9 mouse cellular contexts compared by ENCODE assay signal in the genomic region with DNA sequence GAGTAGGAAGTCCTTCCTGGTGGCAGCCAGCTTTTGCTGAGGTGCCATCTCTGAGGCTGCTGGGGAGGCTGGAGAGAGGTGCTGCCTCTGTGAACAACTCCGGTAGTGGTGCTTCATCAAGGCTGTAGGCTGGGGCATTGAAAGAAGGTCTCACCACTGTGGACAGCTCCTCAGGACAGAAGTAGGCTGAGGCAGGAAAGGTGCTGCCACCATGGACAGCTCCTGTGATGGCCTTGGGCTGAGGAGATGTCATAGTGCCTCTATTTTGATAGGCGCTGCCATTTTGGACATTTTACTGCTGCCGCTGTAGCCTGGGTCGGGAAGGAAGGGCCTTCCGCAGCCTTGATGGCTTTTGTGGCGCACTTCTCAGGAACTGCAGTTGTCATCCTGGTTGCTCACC. TPM values are rescaled to one million over a fixed set of nuclear protein-coding genes. Genes with fewer than 3 reads are reported as not detected.
A peak's percentile ranks its signal among the peaks of the same experiment; 100 is the strongest.
DNase-seq lines count a peak whose midpoint lies in the region; ATAC-seq lines count a peak whose summit lies in the region.
"Had no signal": no experiment of that assay in that cellular context is flagged by ENCODE, and none has a peak within 500 bp of the region (broad histone marks: within the 10 kb centered on the region; RNA-seq: fewer than 3 reads in every experiment).

No protein-coding gene starts in this region.

- no peak overlapping the region for H3K9ac ChIP-seq in lung, embryonic 15.5 days
- H3K9ac ChIP-seq in forebrain, embryonic 11.5 days (ENCODE audit: low read length), result peak overlapping the region; percentile 92
- H3K9ac ChIP-seq in liver, embryonic 13.5 days, result 0 out of 2 replicates have a peak overlapping the region, but pooled peaks have one; percentile 6

- H3K9me3 ChIP-seq in lung, embryonic 15.5 days, result no peaks in the 10 kb centered on the region
- no peaks in the 10 kb centered on the region for H3K9me3 ChIP-seq in forebrain, embryonic 11.5 days (ENCODE audit: control insufficient read depth, low read length)
- no peaks in the 10 kb centered on the region for H3K9me3 ChIP-seq in liver, embryonic 13.5 days (replicated peaks)

- H3K27me3 ChIP-seq in lung, embryonic 15.5 days, result no peaks in the 10 kb centered on the region
- H3K27me3 ChIP-seq in forebrain, embryonic 11.5 days (ENCODE audit: control insufficient read depth, insufficient read depth, low read length), result no peaks in the 10 kb centered on the region
- no peaks in the 10 kb centered on the region for H3K27me3 ChIP-seq in liver, embryonic 13.5 days

- H3K4me2 ChIP-seq in lung, embryonic 15.5 days, result peak overlapping the region; percentile 95
- peak overlapping the region; percentile 91; the same call in 1 of the 2 replicates for H3K4me2 ChIP-seq in forebrain, embryonic 11.5 days (ENCODE audit: low read depth, low read length, severe bottlenecking)
- H3K4me2 ChIP-seq in liver, embryonic 13.5 days, result peak overlapping the region; percentile 92

- 98% methylated on average over 6 of the region's 6 CpGs for WGBS in lung, embryonic 15.5 days
- 93% methylated on average over 6 of the region's 6 CpGs for WGBS in forebrain, embryonic 11.5 days
- WGBS in liver, embryonic 13.5 days (ENCODE audit: insufficient replicate concordance), result 87% methylated on average over 6 of the region's 6 CpGs

- DNase-seq in lung, postnatal 25 days (ENCODE audit: low spot score), result no peak
- DNase-seq in forebrain, embryonic 11.5 days (ENCODE audit: low spot score), result no peak
- DNase-seq in liver, embryonic 13.5 days, result peak; percentile 19
- peak; percentile 42 for DNase-seq in yolk sac, embryonic 10.5 days (ENCODE audit: low spot score)
- no peak for DNase-seq in ovary, postnatal 36 days (ENCODE audit: low spot score)
- no peak for DNase-seq in right cerebral cortex, postnatal 4 days
- no peak for DNase-seq in adrenal gland, adult 18-20 months (ENCODE audit: low spot score in 2 of 2)
- DNase-seq: lung, postnatal 10 days had no signal

- H3K4me3 ChIP-seq in lung, embryonic 15.5 days, result peak overlapping the region; percentile 80; the same call in 1 of the 2 replicates
- H3K4me3 ChIP-seq in forebrain, embryonic 11.5 days (ENCODE audit: low read depth, low read length), result peak overlapping the region; percentile 84; the same call in 1 of the 2 replicates
- H3K4me3 ChIP-seq in liver, embryonic 13.5 days (replicated peaks), result peak overlapping the region; percentile 79; the same call in 1 of the 2 replicates

- H3K27ac ChIP-seq in lung, embryonic 15.5 days, result no peak overlapping the region
- no peak overlapping the region for H3K27ac ChIP-seq in forebrain, embryonic 11.5 days (ENCODE audit: low read depth, low read length)
- H3K27ac ChIP-seq in liver, embryonic 13.5 days, result no peak overlapping the region

- peaks cover 24% of the 10 kb centered on the region for H3K4me1 ChIP-seq in lung, embryonic 15.5 days
- peaks cover 8% of the 10 kb centered on the region for H3K4me1 ChIP-seq in forebrain, embryonic 11.5 days (replicated peaks; ENCODE audit: control insufficient read depth, insufficient read depth, low read length)
- H3K4me1 ChIP-seq in liver, embryonic 13.5 days (replicated peaks), result peaks cover 31% of the 10 kb centered on the region

- ATAC-seq in lung, embryonic 15.5 days (ENCODE audit: borderline replicate concordance, extremely low read depth, low FRiP score, low TSS enrichment), result no peak
- ATAC-seq in forebrain, embryonic 11.5 days (replicated peaks; ENCODE audit: low FRiP score), result no peak
- ATAC-seq in liver, embryonic 13.5 days (ENCODE audit: low read depth), result no peak

- no peaks in the 10 kb centered on the region; the same call in none of the 2 replicates for H3K36me3 ChIP-seq in lung, embryonic 15.5 days
- no peaks in the 10 kb centered on the region; the same call in 1 of the 2 replicates for H3K36me3 ChIP-seq in forebrain, embryonic 11.5 days (ENCODE audit: control insufficient read depth, insufficient read depth, low read length)
- H3K36me3 ChIP-seq in liver, embryonic 13.5 days, result 0 out of 2 replicates have a peak, but pooled peaks cover 2% of the 10 kb centered on the region

RNA-seq across cellular contexts. Expression of gene Endov, which starts 1.7 kb away (rescaled TPM):
- polyA plus RNA-seq in lung, embryonic 15.5 days (2015; fragmentation: Nextera tagmentation; extraction: Ambion mirVana), result 17.2 and 17.4 TPM in 2 replicates
- polyA plus RNA-seq in forebrain, embryonic 11.5 days (2014; fragmentation: Nextera tagmentation; extraction: Ambion mirVana), result 18.4 and 21.0 TPM in 2 replicates
- polyA plus RNA-seq in liver, embryonic 13.5 days (2015; fragmentation: Nextera tagmentation; extraction: Ambion mirVana), result 7.6 and 7.9 TPM in 2 replicates
- total RNA-seq in adrenal gland, adult 18-20 months (2021), result 10 to 100 TPM; 14.4 to 15.6 TPM

RNA-seq across cellular contexts. Expression of gene Nptx1, which starts 54.7 kb away (rescaled TPM):
- 1.7 TPM in 2 replicates for polyA plus RNA-seq in lung, embryonic 15.5 days (2015; fragmentation: Nextera tagmentation; extraction: Ambion mirVana)
- polyA plus RNA-seq in forebrain, embryonic 11.5 days (2014; fragmentation: Nextera tagmentation; extraction: Ambion mirVana), result 3.2 and 3.3 TPM in 2 replicates
- polyA plus RNA-seq in liver, embryonic 13.5 days (2015; fragmentation: Nextera tagmentation; extraction: Ambion mirVana), result 0.05 TPM in 1 of 2 replicates, not detected in the other
- total RNA-seq in adrenal gland, adult 18-20 months (2021), result 1 to 10 TPM; 2.7 to 4.6 TPM

Comparison
In these comparisons a context has a peak if more than half of its experiments do, and no peak if none do; other contexts are left out.
1. DNase-seq: peak in liver, embryonic 13.5 days (single experiment) and yolk sac, embryonic 10.5 days (single experiment); none in lung, postnatal 25 days (single experiment), forebrain, embryonic 11.5 days (single experiment), ovary, postnatal 36 days (single experiment), right cerebral cortex, postnatal 4 days (single experiment) and adrenal gland, adult 18-20 months (0 of 2).
2. Peak in every context shown above with its lines, with median percentiles within 50 percentile points of each other: H3K4me2 ChIP-seq and H3K4me3 ChIP-seq.